Mouse (Mus musculus) intestine, embryonic 14.5 days (tissue): ENCODE results near the gene Tjp3. TPM values are rescaled to one million over a fixed set of nuclear protein-coding genes. Genes with fewer than 3 reads are reported as not detected.

Experiments used
- ATAC-seq: fragments of 200-750 bp; cut with Nextera tagmentation; replicated peaks from 2 replicates; pipeline ENCODE4 v1.8.0; 2017; ENCODE audit warnings: low read depth, moderate number of reproducible peaks, moderate TSS enrichment, moderate library complexity; ENCODE audit not compliant: low FRiP score, low TSS enrichment
- DNase-seq: peaks from one replicate; pipeline ENCODE4 v3.0.0-alpha.2; 2018; ENCODE audit warnings: low spot score
- H3K27ac ChIP-seq: fragments of 300-500 bp; sonication (generic); 2 replicates; pipeline ENCODE4 v1.5.1; 2014; ENCODE audit warnings: low read depth, mild to moderate bottlenecking, control low read depth
- H3K27me3 ChIP-seq: fragments of 300-500 bp; sonication (generic); replicated peaks from 2 replicates; pipeline ENCODE4 v1.6.1; 2014; ENCODE audit warnings: low read length, control low read depth; ENCODE audit not compliant: control insufficient read depth, insufficient read depth
- H3K36me3 ChIP-seq: fragments of 300-500 bp; sonication (generic); 2 replicates; pipeline ENCODE4 v1.6.1; 2014; ENCODE audit warnings: low read length, control low read depth; ENCODE audit not compliant: control insufficient read depth, insufficient read depth
- H3K4me1 ChIP-seq: fragments of 300-500 bp; sonication (generic); replicated peaks from 2 replicates; pipeline ENCODE4 v1.6.1; 2014; ENCODE audit warnings: low read length, control low read depth, mixed read lengths; ENCODE audit not compliant: control insufficient read depth, insufficient read depth
- H3K4me2 ChIP-seq: fragments of 300-500 bp; sonication (generic); 2 replicates; pipeline ENCODE4 v1.6.1; 2014; ENCODE audit warnings: low read length
- H3K4me3 ChIP-seq: fragments of 300-500 bp; sonication (generic); 2 replicates; pipeline ENCODE4 v1.5.1; 2014; ENCODE audit warnings: low read depth, low read length, control low read depth, mixed read lengths
- H3K9ac ChIP-seq: fragments of 300-500 bp; sonication (generic); 2 replicates; pipeline ENCODE4 v1.6.1; 2014; ENCODE audit warnings: mild to moderate bottlenecking, low read length
- H3K9me3 ChIP-seq: fragments of 300-500 bp; sonication (generic); 2 replicates; pipeline ENCODE4 v1.6.1; 2016; ENCODE audit warnings: low read length, control low read depth; ENCODE audit not compliant: control insufficient read depth
- WGBS: fragments of 180-500 bp; shearing (Covaris S2); extraction: QIAGEN DNeasy Blood & Tissue Kit; methylation state at CpG from one replicate; pipeline ENCODE4 v1.1.7; 2014; 5-methylcytosine and 5-hydroxymethylcytosine counted together
- polyA plus RNA-seq: library from polyadenylated mRNA; unstranded; fragments of >200 nt; fragmentation: Nextera tagmentation; extraction: Ambion mirVana; gene quantifications from 2 replicates; pipeline ENCODE4 v1.2.1, GENCODE M21; 2014

Tjp3 gene
- polyA plus RNA-seq, 1 experiment from 2014 or later: 44.4 TPM

- Histone ChIP-seq H3K4me3 (peak overlapping the region; percentile 97; the same call in 1 of the 2 replicates), H3K9ac (no peak overlapping the region), H3K36me3 (peaks cover 57% of the 10 kb centered on the region), H3K9me3 (no peaks in the 10 kb centered on the region), H3K27me3 (no peaks in the 10 kb centered on the region), H3K4me2 (no peak overlapping the region), H3K27ac (no peak overlapping the region), H3K4me1 (peaks cover 22% of the 10 kb centered on the region)
- ATAC-seq: no peak
- DNase-seq: no peak
- WGBS: 94% methylated on average over 27 of the region's 27 CpGs
Measured at GRCm38 (mm10) chr10:81322444-81322843, 31.1 kb upstream of the Tjp3 start.

- DNase-seq (no peak), ATAC-seq (peak; percentile 0; the same call in 1 of the 2 replicates)
- Histone ChIP-seq H3K9me3 (no peaks in the 10 kb centered on the region), H3K27ac (peak overlapping the region; percentile 88), H3K36me3 (peaks cover 48% of the 10 kb centered on the region), H3K4me3 (peak overlapping the region; percentile 97), H3K4me2 (peak overlapping the region; percentile 94), H3K27me3 (no peaks in the 10 kb centered on the region), H3K9ac (peak overlapping the region; percentile 89), H3K4me1 (peaks cover 29% of the 10 kb centered on the region)
- 3% methylated on average over 20 of the region's 20 CpGs for WGBS
Measured at GRCm38 (mm10) chr10:81321436-81321835, 30.1 kb upstream of the Tjp3 start.

- H3K9me3 ChIP-seq: no peaks in the 10 kb centered on the region
- no peaks in the 10 kb centered on the region for H3K27me3 ChIP-seq
- peak; percentile 91 for ATAC-seq
- under 1% methylated on average over 68 of the region's 68 CpGs for WGBS
- H3K27ac ChIP-seq: peak within 1 kb of the TSS; percentile 88
- H3K9ac ChIP-seq: peak within 1 kb of the TSS; percentile 89
- peak within 1 kb of the TSS; percentile 97 for H3K4me3 ChIP-seq
- H3K36me3 ChIP-seq: peaks cover 47% of the 10 kb centered on the region
- H3K4me2 ChIP-seq: peak within 1 kb of the TSS; percentile 94
- peaks cover 31% of the 10 kb centered on the region for H3K4me1 ChIP-seq
- peak; percentile 98 for DNase-seq
Measured at GRCm38 (mm10) chr10:81320550-81321347, 29.4 kb upstream of the Tjp3 start, which contains the start of gene Cactin. Gene Cactin (plus strand): TSS chr10:81321103.

GRCm38 (mm10) chr10:81319741-81320549 lies 28.6 kb upstream of the Tjp3 start:
- Histone ChIP-seq H3K9me3 (no peaks in the 10 kb centered on the region), H3K27ac (peak overlapping the region; percentile 88), H3K27me3 (no peaks in the 10 kb centered on the region), H3K4me2 (peak overlapping the region; percentile 72), H3K36me3 (peaks cover 47% of the 10 kb centered on the region), H3K9ac (peak overlapping the region; percentile 37), H3K4me3 (peak overlapping the region; percentile 97), H3K4me1 (peaks cover 31% of the 10 kb centered on the region)
- peak; percentile 99 for DNase-seq
- ATAC-seq: no peak; the same call in none of the 2 replicates
- WGBS: under 1% methylated on average over 38 of the region's 38 CpGs

- Histone ChIP-seq H3K27ac (peak overlapping the region; percentile 88; the same call in 1 of the 2 replicates), H3K9ac (peak overlapping the region; percentile 37), H3K27me3 (no peaks in the 10 kb centered on the region), H3K4me3 (peak overlapping the region; percentile 97), H3K9me3 (no peaks in the 10 kb centered on the region), H3K36me3 (peaks cover 47% of the 10 kb centered on the region), H3K4me1 (peaks cover 31% of the 10 kb centered on the region), H3K4me2 (peak overlapping the region; percentile 72)
- 38% methylated on average over 8 of the region's 8 CpGs for WGBS
- no peak for ATAC-seq
- DNase-seq: no peak
Measured at GRCm38 (mm10) chr10:81319330-81319699, 27.9 kb upstream of the Tjp3 start.

- Histone ChIP-seq H3K36me3 (peaks cover 47% of the 10 kb centered on the region), H3K4me1 (peaks cover 31% of the 10 kb centered on the region), H3K9ac (peak overlapping the region; percentile 37; the same call in 1 of the 2 replicates), H3K27me3 (no peaks in the 10 kb centered on the region), H3K27ac (peak overlapping the region; percentile 88; the same call in 1 of the 2 replicates), H3K4me3 (no peak overlapping the region), H3K4me2 (no peak overlapping the region), H3K9me3 (no peaks in the 10 kb centered on the region)
- ATAC-seq (no peak), DNase-seq (no peak)
- 89% methylated on average over 13 of the region's 13 CpGs for WGBS
Measured at GRCm38 (mm10) chr10:81318589-81319329, 27.4 kb upstream of the Tjp3 start.

- Histone ChIP-seq H3K9me3 (no peaks in the 10 kb centered on the region), H3K9ac (peak overlapping the region; percentile 27; the same call in 1 of the 2 replicates), H3K36me3 (peaks cover 47% of the 10 kb centered on the region), H3K4me1 (peaks cover 28% of the 10 kb centered on the region), H3K27me3 (no peaks in the 10 kb centered on the region), H3K4me2 (peak overlapping the region; percentile 46), H3K27ac (no peak overlapping the region), H3K4me3 (peak overlapping the region; percentile 20; the same call in 1 of the 2 replicates)
- DNase-seq (no peak), ATAC-seq (no peak)
- 22% methylated on average over 20 of the region's 20 CpGs for WGBS
Measured at GRCm38 (mm10) chr10:81317273-81317672, 25.9 kb upstream of the Tjp3 start.
